Mouse (Mus musculus) CH12.LX (cell line): ENCODE measurements around the gene Apeh. TPM values are rescaled to one million over a fixed set of nuclear protein-coding genes. Genes with fewer than 3 reads are reported as not detected.

ENCODE experiments used
- DNase-seq: peaks from one replicate; pipeline ENCODE4 v3.0.0-alpha.2; 2013; ENCODE audit errors: extremely low read depth
- H3K27ac ChIP-seq: 2 replicates; pipeline ENCODE4 v1.5.1; 2012; ENCODE audit warnings: low read depth, mild to moderate bottlenecking, control low read depth, moderate library complexity; ENCODE audit not compliant: insufficient read depth
- H3K27me3 ChIP-seq: replicated peaks from 2 replicates; pipeline ENCODE3; 2012; ENCODE audit warnings: inconsistent platforms
- H3K36me3 ChIP-seq, 2 experiments: replicated peaks in 1 of 2; 2 replicates each; pipeline versions ENCODE3 to v1.6.1; 2012; ENCODE audit warnings: inconsistent platforms in 1 of 2, low read length in 1 of 2, mild to moderate bottlenecking in 1 of 2, mixed read lengths in 1 of 2, moderate library complexity in 1 of 2; ENCODE audit not compliant: control insufficient read depth in 1 of 2, insufficient read depth in 1 of 2
- H3K4me1 ChIP-seq, 2 experiments: 2 replicates each; pipeline ENCODE4 v1.6.1; 2012; ENCODE audit warnings: inconsistent platforms in 1 of 2, moderate library complexity in 1 of 2; ENCODE audit not compliant: insufficient read depth in 2 of 2, control insufficient read depth in 1 of 2
- H3K4me2 ChIP-seq: 2 replicates; pipeline ENCODE4 v1.6.1; 2012; ENCODE audit warnings: low read depth, mild to moderate bottlenecking, control low read depth; ENCODE audit not compliant: poor library complexity, insufficient read depth, severe bottlenecking
- H3K4me3 ChIP-seq, 3 experiments: fragments of 150-350 bp in 1 of 3; sonication (generic) in 1 of 3; replicated peaks in 1 of 3; 2 replicates each; pipeline versions ENCODE3 to v1.5.1; 2011 to 2012; ENCODE audit warnings: low read depth in 2 of 3, low read length in 2 of 3, mild to moderate bottlenecking in 2 of 3, moderate library complexity in 2 of 3, control low read depth in 1 of 3, improper control_type of control experiment in 1 of 3, inconsistent platforms in 1 of 3, mixed read lengths in 1 of 3; ENCODE audit not compliant: poor library complexity in 1 of 3
- H3K79me2 ChIP-seq: replicated peaks from 2 replicates; pipeline ENCODE4 v1.6.1; 2012; ENCODE audit warnings: mild to moderate bottlenecking, moderate library complexity; ENCODE audit not compliant: control insufficient read depth, poor library complexity, insufficient read depth, severe bottlenecking; ENCODE audit errors: extremely low read depth
- H3K9ac ChIP-seq: 2 replicates; pipeline ENCODE4 v1.6.1; 2012; ENCODE audit warnings: low read depth, mild to moderate bottlenecking, control low read depth, moderate library complexity; ENCODE audit not compliant: insufficient read depth
- H3K9me3 ChIP-seq: replicated peaks from 2 replicates; pipeline ENCODE3; 2012; ENCODE audit warnings: low read length, inconsistent platforms, mixed read lengths
- BHLHE40 ChIP-seq: IDR thresholded peaks from 2 replicates; pipeline ENCODE4 v1.6.1; 2011; ENCODE audit warnings: mild to moderate bottlenecking, low read depth, low read length, improper control_type of control experiment
- CHD1 ChIP-seq: IDR thresholded peaks from 2 replicates; pipeline ENCODE4 v1.6.1; 2012; ENCODE audit warnings: low read depth, low read length, improper control_type of control experiment, inconsistent platforms
- CHD2 ChIP-seq: IDR thresholded peaks from 2 replicates; pipeline ENCODE4 v1.6.1; 2011; ENCODE audit warnings: low read length, improper control_type of control experiment
- CTCF ChIP-seq, 2 experiments: IDR thresholded peaks in 1 of 2; conservative IDR thresholded peaks in 1 of 2; 2 replicates each; pipeline ENCODE4 v1.5.1; 2011 to 2012; ENCODE audit warnings: low read depth in 2 of 2, low read length in 2 of 2, improper control_type of control experiment in 1 of 2, inconsistent platforms in 1 of 2, mild to moderate bottlenecking in 1 of 2, moderate library complexity in 1 of 2
- E2F4 ChIP-seq: IDR thresholded peaks from 2 replicates; pipeline ENCODE4 v1.6.1; 2011; ENCODE audit warnings: low read depth, low read length, improper control_type of control experiment; ENCODE audit not compliant: insufficient replicate concordance
- ETS1 ChIP-seq: conservative IDR thresholded peaks from 2 replicates; pipeline ENCODE4 v1.6.1; 2012; ENCODE audit warnings: low read depth, mild to moderate bottlenecking, inconsistent platforms, low read length, improper control_type of control experiment, moderate library complexity
- HCFC1 ChIP-seq: IDR thresholded peaks from 2 replicates; pipeline ENCODE4 v1.6.1; 2012; ENCODE audit warnings: low read depth, mild to moderate bottlenecking, inconsistent platforms, low read length, improper control_type of control experiment
- IRF4 ChIP-seq: IDR thresholded peaks from 2 replicates; pipeline ENCODE4 v1.6.1; 2014; ENCODE audit warnings: low read depth, mild to moderate bottlenecking, inconsistent platforms, low read length, improper control_type of control experiment
- JUN ChIP-seq: IDR thresholded peaks from 2 replicates; pipeline ENCODE4 v1.6.1; 2011; ENCODE audit warnings: low read depth, mild to moderate bottlenecking, low read length, improper control_type of control experiment, moderate library complexity; ENCODE audit not compliant: insufficient read depth
- MAFK ChIP-seq: IDR thresholded peaks from 2 replicates; pipeline ENCODE4 v1.6.1; 2011; ENCODE audit warnings: low read length, improper control_type of control experiment; ENCODE audit not compliant: insufficient replicate concordance
- MAX ChIP-seq: IDR thresholded peaks from 2 replicates; pipeline ENCODE4 v1.6.1; 2011; ENCODE audit warnings: low read length, improper control_type of control experiment
- MYC ChIP-seq: IDR thresholded peaks from 2 replicates; pipeline ENCODE4 v1.6.1; 2011; ENCODE audit warnings: low read depth, mild to moderate bottlenecking, improper control_type of control experiment, low read length
- POLR2A ChIP-seq: IDR thresholded peaks from 2 replicates; pipeline ENCODE4 v1.6.1; 2011; ENCODE audit warnings: low read depth, mild to moderate bottlenecking, improper control_type of control experiment, low read length
- POLR2AphosphoS2 ChIP-seq: IDR thresholded peaks from 2 replicates; pipeline ENCODE4 v1.6.1; 2011; ENCODE audit warnings: low read depth, low read length, improper control_type of control experiment
- RCOR1 ChIP-seq: conservative IDR thresholded peaks from 2 replicates; pipeline ENCODE4 v1.6.1; 2012; ENCODE audit warnings: low read depth, mild to moderate bottlenecking, inconsistent platforms, low read length, improper control_type of control experiment
- SIN3A ChIP-seq: IDR thresholded peaks from 2 replicates; pipeline ENCODE4 v1.6.1; 2012; ENCODE audit warnings: low read length, improper control_type of control experiment, inconsistent platforms
- TBP ChIP-seq: conservative IDR thresholded peaks from 2 replicates; pipeline ENCODE4 v1.6.1; 2011; ENCODE audit warnings: low read depth, low read length, improper control_type of control experiment
- UBTF ChIP-seq: IDR thresholded peaks from 2 replicates; pipeline ENCODE4 v1.6.1; 2012; ENCODE audit warnings: low read depth, mild to moderate bottlenecking, inconsistent platforms, low read length, improper control_type of control experiment, moderate library complexity
- ZC3H11A ChIP-seq: IDR thresholded peaks from 2 replicates; pipeline ENCODE4 v1.6.1; 2012; ENCODE audit warnings: low read depth, mild to moderate bottlenecking, inconsistent platforms, low read length, improper control_type of control experiment
- ZKSCAN1 ChIP-seq: IDR thresholded peaks from 2 replicates; pipeline ENCODE4 v1.6.1; 2012; ENCODE audit warnings: low read depth, inconsistent platforms, low read length, improper control_type of control experiment, borderline replicate concordance
- dilution Hi-C: fragments of 300-500 bp; cut with MboI; formaldehyde crosslinking; loops from 2 replicates; pipeline ENCODE4 v1.14.3; 2020; ENCODE audit warnings: low sequenced_read_pairs; ENCODE audit not compliant: extremely low pct_unique_long_range_greater_than_20kb, extremely low pct_ligation_motif_present
- in situ Hi-C: fragments of 300-500 bp; cut with MboI; formaldehyde crosslinking; loops from 3 replicates; pipeline ENCODE4 v1.14.3; 2019; ENCODE audit warnings: low sequenced_read_pairs, low pct_ligation_motif_present, low pct_unique_long_range_greater_than_20kb, mixed read lengths
- polyA plus RNA-seq: library from polyadenylated mRNA; unstranded; fragments of >175 nt; gene quantifications from 2 replicates; pipeline ENCODE4 v1.2.1, GENCODE M21; 2012; ENCODE audit warnings: low read depth; ENCODE audit not compliant: insufficient read length
- total RNA-seq, 2 experiments: library from RNA; depleted of rRNA; stranded (reverse); fragments of 300-350 nt in 1 of 2; fragments of >200 nt in 1 of 2; gene quantifications; 2 replicates each; pipeline ENCODE4 v1.2.3; 2012 to 2014

The Apeh gene
- total and polyA plus RNA-seq, 3 experiments: 36.2 to 69.5 (median 53.2) TPM

- no peak overlapping the region for H3K4me3 ChIP-seq
- dilution Hi-C loops: no loop called here
These were observed 21.1 kb downstream of the Apeh start for GRCm38 (mm10) chr9:108073141-108073930.

GRCm38 (mm10) chr9:108072481-108072924, 21.9 kb downstream of the Apeh start:
- no peak for TF ChIP-seq BHLHE40
- TF ChIP-seq IRF4: no peak
- no peak for TF ChIP-seq E2F4
- TF ChIP-seq RCOR1: no peak
- TF ChIP-seq JUN: no peak
- no peak for TF ChIP-seq CTCF (conservative IDR thresholded peaks at IDR 0.05 in 1 of 2, IDR thresholded peaks at IDR 0.05 in 1 of 2; ENCODE audit: low read depth in 2 of 2, low read length in 2 of 2)
- TF ChIP-seq UBTF: no peak
- TF ChIP-seq HCFC1: no peak
- no peak for TF ChIP-seq TBP
- no peak for TF ChIP-seq SIN3A
- TF ChIP-seq MYC: no peak
- TF ChIP-seq MAX: no peak
- TF ChIP-seq POLR2A: no peak
- TF ChIP-seq ZC3H11A: no peak
- TF ChIP-seq CHD1: no peak
- dilution Hi-C loops: no loop called here

More at GRCm38 (mm10) chr9:108073141-108073930, 21.1 kb downstream of the Apeh start:
- Histone ChIP-seq H3K4me2 (no peak overlapping the region), H3K27ac (no peak overlapping the region), H3K4me1 (peaks cover 4 to 14% of the 10 kb centered on the region in 2 experiments; a peak in 3 of 4 replicates), H3K9ac (no peak overlapping the region), H3K27me3 (no peaks in the 10 kb centered on the region)
- in situ Hi-C loops: no loop called here
- TF ChIP-seq POLR2A: no peak
- no peak for TF ChIP-seq E2F4
- no peak for TF ChIP-seq MAFK
- no peak for TF ChIP-seq TBP
- TF ChIP-seq ZKSCAN1: no peak
- TF ChIP-seq ETS1: no peak
- no peak for TF ChIP-seq SIN3A
- no peak for TF ChIP-seq MAX
- no peak for TF ChIP-seq RCOR1
- no peak for TF ChIP-seq POLR2AphosphoS2
- no peak for TF ChIP-seq IRF4
- TF ChIP-seq CHD2: no peak
- TF ChIP-seq, all 38 proteins: peak for 0
- Histone ChIP-seq H3K79me2 (no peaks in the 10 kb centered on the region), H3K36me3 (peaks cover 46 to 73% of the 10 kb centered on the region in 2 experiments), H3K9me3 (no peaks in the 10 kb centered on the region)
- no peak for DNase-seq

More at GRCm38 (mm10) chr9:108072481-108072924, 21.9 kb downstream of the Apeh start:
- Histone ChIP-seq H3K9ac (no peak overlapping the region), H3K4me3 (no peak overlapping the region), H3K79me2 (no peaks in the 10 kb centered on the region), H3K9me3 (no peaks in the 10 kb centered on the region), H3K27ac (no peak overlapping the region), H3K27me3 (no peaks in the 10 kb centered on the region), H3K36me3 (peaks cover 53 to 82% of the 10 kb centered on the region in 2 experiments), H3K4me2 (no peak overlapping the region), H3K4me1 (peaks cover 0 to 8% of the 10 kb centered on the region in 2 experiments; a peak in 2 of 4 replicates)
- in situ Hi-C loops: no loop called here
- DNase-seq: no peak
